Mouse (Mus musculus): Measurements from ENCODE around the gene Nhlrc3.

DNA sequence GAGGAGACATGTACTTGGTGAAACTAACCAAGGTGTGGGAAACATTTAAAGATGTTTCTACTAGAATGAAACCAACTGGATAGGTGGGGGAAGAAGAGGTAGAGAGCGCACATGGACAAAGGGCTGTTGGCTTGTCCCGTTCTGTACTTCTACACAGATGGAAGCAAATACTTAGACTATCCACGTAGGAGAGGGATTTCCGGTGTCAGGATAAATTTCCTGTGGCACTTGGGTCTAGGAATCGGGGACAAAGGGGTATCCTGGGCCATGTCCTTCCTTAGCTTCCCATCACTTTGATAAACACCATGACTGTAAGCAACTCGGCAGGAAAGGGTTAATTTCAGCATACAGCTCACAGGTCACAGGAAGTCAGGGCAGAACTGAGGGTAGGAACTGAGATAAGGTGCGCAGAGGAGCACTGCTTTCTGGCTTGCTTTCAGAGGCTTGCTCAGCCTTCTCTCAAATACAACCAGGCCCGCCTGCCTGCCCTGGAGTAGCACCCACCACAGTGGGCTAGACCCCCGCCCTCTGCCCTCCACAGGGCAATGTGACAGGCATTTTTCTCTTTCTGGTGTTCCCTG, 24.0 kb upstream of the Nhlrc3 start:
- TF ChIP-seq CTCF (IDR thresholded peaks at IDR 0.05; ENCODE audit: insufficient read depth, low read length): no peak
- no peak for TF ChIP-seq POLR2A (IDR thresholded peaks at IDR 0.05; ENCODE audit: borderline replicate concordance, extremely low read depth, low read depth, low read length)
